Mouse (Mus musculus): Measurements from ENCODE around the gene Psors1c2. TPM values are rescaled to one million over a fixed set of nuclear protein-coding genes. Genes with fewer than 3 reads are reported as not detected.
A peak's percentile ranks its signal among the peaks of the same experiment; 100 is the strongest.

Gene Psors1c2
- total RNA-seq, 1 experiment from 2014 or later: not detected

- ATAC-seq (ENCODE audit: extremely low read depth, insufficient number of reproducible peaks, low FRiP score, poor library complexity, severe bottlenecking): no peak
Observed at GRCm38 (mm10) chr17:35551881-35552414, 18.9 kb downstream of the Psors1c2 start, which contains the start of gene Cdsn. Cdsn (plus strand) TSS chr17:35552128.

- ATAC-seq (ENCODE audit: extremely low read depth, insufficient number of reproducible peaks, low FRiP score, poor library complexity, severe bottlenecking): no peak
Observed at GRCm38 (mm10) chr17:35554321-35554720, 21.3 kb downstream of the Psors1c2 start.

DNA sequence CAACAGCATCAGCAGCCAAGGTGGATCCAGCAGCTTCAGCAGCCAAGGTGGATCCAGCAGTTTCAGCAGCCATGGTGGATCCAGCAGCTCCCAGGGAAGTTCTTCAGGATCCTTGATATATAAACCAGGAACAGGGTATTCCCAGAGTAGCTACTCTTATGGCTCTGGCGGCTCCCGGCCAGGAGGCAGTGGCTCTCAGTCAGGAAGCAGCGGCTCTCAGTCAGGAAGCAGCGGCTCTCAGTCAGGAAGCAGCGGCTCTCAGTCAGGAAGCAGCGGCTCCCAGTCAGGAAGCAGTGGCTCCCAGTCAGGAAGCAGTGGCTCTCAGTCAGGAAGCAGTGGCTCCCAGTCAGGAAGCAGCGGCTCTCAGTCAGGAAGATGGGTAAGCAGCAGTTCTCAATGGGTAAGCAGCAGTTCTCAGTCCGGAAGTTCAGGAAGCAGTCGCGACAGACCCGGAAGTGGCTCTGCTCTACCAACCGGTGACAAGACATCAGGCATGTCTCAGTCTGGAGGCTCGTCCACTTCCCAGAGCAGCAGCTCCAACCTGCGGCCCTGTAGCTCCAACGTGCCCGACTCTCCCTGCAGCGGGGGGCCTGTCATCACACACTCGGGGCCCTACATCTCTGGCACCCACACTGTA, 21.9 kb downstream of the Psors1c2 start:
- no peak for ATAC-seq (ENCODE audit: extremely low read depth, insufficient number of reproducible peaks, low FRiP score, poor library complexity, severe bottlenecking)

- ATAC-seq (ENCODE audit: extremely low read depth, insufficient number of reproducible peaks, low FRiP score, poor library complexity, severe bottlenecking): no peak
Observed at GRCm38 (mm10) chr17:35556186-35556765, 23.3 kb downstream of the Psors1c2 start.

GRCm38 (mm10) chr17:35556812-35557211, 23.8 kb downstream of the Psors1c2 start:
- no peak for ATAC-seq (ENCODE audit: extremely low read depth, insufficient number of reproducible peaks, low FRiP score, poor library complexity, severe bottlenecking)

DNA sequence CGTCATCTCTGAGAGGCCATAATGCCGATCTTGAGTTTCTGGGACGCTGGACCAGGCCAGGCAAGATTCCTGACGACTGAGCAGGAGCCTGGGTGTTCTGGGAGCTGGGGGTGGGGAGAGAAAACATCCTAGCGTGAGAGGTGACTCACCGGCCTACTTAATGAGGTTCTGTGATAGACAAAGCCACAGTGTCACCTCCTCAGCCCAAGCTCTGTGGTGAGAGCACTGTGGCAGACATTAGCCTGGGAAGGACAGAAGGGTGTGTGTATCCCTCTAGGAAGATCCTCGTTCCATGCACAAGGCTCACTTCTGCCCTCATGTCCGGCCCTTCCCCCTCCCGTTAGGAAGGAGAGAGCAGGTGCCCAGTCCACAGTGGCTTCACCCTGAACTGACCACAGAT, 24.4 kb downstream of the Psors1c2 start:
- no peak for ATAC-seq (ENCODE audit: extremely low read depth, insufficient number of reproducible peaks, low FRiP score, poor library complexity, severe bottlenecking)

DNA sequence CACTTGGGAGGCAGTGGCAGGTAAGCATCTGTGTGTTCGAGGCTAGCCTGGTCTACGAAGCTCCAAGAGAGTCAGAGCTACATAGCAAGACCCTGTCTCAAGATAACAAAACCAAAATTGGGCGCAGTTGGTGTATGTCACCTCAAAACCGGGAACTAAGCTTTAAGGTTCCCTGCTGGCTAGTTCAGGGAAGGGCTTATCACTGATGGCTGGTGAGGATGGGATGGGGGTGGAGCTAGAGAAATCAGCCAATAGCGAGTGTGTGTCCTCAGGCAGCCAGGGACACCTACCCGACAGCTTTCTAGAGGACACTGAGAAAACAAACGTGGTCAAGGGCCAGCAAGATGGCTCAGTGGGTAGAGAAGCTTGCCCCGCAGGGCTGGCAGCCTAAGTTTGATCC, 25.2 kb downstream of the Psors1c2 start:
- no peak for ATAC-seq (ENCODE audit: extremely low read depth, insufficient number of reproducible peaks, low FRiP score, poor library complexity, severe bottlenecking)

DNA sequence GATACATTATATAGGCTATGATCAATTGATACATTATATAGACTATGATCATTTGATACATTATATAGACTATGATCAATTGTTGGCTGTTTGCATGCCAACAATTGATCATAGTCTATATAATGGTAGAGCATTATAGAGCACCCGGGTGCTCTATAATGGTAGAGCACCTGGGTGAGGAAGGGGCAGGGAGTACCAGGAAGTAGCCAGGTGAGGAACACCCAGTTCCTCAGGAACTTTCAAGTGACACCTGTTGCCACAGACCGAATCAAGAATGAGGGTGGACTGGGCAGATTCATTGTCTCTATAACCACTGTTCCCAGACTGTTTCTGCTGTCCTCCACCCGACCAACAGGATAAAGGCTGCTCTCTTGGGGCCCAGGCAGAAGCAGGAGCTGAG, 34.1 kb downstream of the Psors1c2 start, which contains the start of gene 2300002M23Rik:
TSS of gene 2300002M23Rik (plus strand) at position 301 of the 400 bp plus-strand sequence.
- ATAC-seq (ENCODE audit: extremely low read depth, insufficient number of reproducible peaks, low FRiP score, poor library complexity, severe bottlenecking): no peak

GRCm38 (mm10) chr17:35567767-35568166, 34.8 kb downstream of the Psors1c2 start:
- ATAC-seq (ENCODE audit: extremely low read depth, insufficient number of reproducible peaks, low FRiP score, poor library complexity, severe bottlenecking): no peak

DNA sequence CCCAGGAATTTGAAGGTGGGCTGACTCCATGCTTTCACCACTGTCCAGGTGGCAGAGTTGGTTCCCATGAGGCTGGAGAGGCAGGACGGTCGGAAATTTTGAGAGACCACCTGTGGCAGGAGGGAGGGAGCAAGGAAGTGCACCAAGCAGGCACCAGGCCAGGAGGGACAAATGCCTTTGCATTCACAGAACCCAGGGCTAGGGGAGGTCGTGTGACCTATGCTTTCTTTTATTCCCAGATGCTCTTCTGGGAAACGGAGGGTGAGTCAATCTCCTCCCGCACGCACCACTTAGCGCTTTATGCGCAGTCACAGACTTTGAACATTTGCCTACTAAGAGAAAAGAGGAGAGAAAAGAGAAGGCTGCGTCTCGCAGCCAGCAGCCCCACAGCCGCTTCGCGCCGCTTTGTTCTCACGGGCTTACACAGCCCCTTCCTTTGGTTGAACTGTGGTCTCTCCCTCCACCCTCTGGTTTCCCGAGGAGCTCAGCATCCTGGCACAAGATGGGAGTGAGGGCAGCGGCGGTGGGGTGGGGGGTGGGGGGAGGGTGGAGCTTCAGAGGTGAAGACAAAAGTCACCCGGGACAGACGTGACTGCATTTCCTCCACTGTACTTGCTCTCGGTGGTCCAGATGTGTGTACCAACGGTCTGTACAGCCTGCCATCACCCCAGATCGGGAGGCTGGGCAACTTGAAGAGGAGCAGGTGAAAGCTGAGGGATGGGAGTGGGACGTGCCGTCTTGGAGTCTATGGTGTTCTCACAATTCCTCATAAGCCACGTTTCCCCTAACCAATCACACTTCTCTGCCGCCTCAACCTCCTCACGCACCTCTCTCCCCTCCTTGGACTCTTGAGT, 36.3 kb downstream of the Psors1c2 start:
- no peak for ATAC-seq (ENCODE audit: extremely low read depth, insufficient number of reproducible peaks, low FRiP score, poor library complexity, severe bottlenecking)

- ATAC-seq (ENCODE audit: extremely low read depth, insufficient number of reproducible peaks, low FRiP score, poor library complexity, severe bottlenecking): no peak
Observed at GRCm38 (mm10) chr17:35570836-35571235, 37.8 kb downstream of the Psors1c2 start.

DNA sequence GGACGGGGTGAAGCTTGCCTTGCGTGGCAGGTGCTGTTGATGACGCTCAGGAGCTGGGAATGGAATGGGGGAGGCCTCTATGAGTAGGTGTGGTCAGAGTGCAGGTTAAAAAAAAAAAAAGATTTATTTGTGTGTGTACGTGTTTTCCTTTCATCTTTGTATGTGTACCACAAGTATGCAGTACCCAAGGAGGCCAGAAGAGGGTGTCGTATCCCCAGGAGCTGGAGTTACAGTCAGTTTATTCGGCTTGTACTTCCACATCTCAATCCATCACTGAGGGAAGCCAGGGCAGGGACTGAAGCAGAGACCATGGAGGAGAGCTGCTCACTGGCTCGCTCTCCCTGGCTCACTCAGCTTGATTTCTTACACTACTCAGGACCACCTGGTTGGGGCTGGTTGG, 38.5 kb downstream of the Psors1c2 start:
- no peak for ATAC-seq (ENCODE audit: extremely low read depth, insufficient number of reproducible peaks, low FRiP score, poor library complexity, severe bottlenecking)

DNA sequence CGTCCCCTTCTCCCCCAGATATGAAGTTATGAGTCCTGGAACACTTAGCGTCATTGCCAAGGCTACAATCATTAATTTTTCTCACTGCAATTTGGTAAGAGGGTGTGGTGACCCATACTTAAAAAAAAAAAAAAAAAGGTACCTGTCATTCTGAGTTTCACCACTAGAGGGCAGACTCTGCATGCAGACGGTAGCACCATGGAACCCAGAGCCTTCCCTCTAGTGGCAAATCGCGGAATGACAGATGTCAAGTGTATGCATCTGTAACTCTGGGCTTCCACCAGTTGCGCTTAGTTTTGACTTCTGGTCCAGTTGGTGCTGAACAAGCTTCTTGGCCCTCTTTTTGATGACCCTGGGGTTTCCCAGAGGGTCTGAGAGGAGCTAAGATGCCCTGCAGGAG, 45.2 kb downstream of the Psors1c2 start:
- ATAC-seq (ENCODE audit: extremely low read depth, insufficient number of reproducible peaks, low FRiP score, poor library complexity, severe bottlenecking): peak; percentile 87

DNA sequence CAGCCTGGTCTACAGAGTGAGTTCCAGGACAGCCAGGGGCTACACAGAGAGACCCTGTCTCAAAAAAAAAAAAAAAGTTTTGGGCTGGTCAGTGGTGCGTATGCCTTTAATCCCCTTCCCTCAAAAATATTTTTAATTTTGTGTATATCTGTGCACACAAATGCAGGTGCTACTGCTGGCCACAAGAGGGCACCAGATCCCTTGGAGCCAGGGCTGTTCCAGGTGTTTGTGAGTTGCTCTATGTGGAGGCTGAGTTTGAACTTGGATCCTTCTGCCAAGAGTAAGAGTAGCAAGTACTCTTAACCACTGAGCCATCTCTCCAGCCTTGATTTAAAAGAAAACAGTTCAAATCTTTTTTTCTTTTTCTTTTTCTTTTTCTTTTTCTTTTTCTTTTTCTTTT, 49.9 kb downstream of the Psors1c2 start:
- ATAC-seq (ENCODE audit: extremely low read depth, insufficient number of reproducible peaks, low FRiP score, poor library complexity, severe bottlenecking): peak; percentile 37; the same call in 1 of the 2 replicates

Other genes starting within 250 kb of the Psors1c2 start
- 0.12 TPM in 1 of 2 replicates, not detected in the other for gene H2-Q1, start 212.8 kb upstream of the Psors1c2 start, total RNA-seq (2017)
- not detected in 2 replicates for gene H2-Q2, start 191.0 kb upstream of the Psors1c2 start, total RNA-seq (2017)
- gene H2-Q4, start 153.6 kb upstream of the Psors1c2 start, total RNA-seq (2017): 170 and 176 TPM in 2 replicates
- gene H2-Q6, start 108.4 kb upstream of the Psors1c2 start, total RNA-seq (2017): 259 and 274 TPM in 2 replicates
- gene H2-Q7, start 94.0 kb upstream of the Psors1c2 start, total RNA-seq (2017): 160 and 166 TPM in 2 replicates
- 384 and 428 TPM in 2 replicates for gene H2-Q10, start 63.1 kb upstream of the Psors1c2 start, total RNA-seq (2017)
- gene Pou5f1, start 27.2 kb upstream of the Psors1c2 start, total RNA-seq (2017): 0.49 TPM in 1 of 2 replicates, not detected in the other
- gene Tcf19, start 16.4 kb upstream of the Psors1c2 start, total RNA-seq (2017): 1.4 and 2.5 TPM in 2 replicates
- 3.1 TPM in 2 replicates for gene Cchcr1, start 16.1 kb upstream of the Psors1c2 start, total RNA-seq (2017)
- not detected in 2 replicates for gene Cdsn, start 18.9 kb downstream of the Psors1c2 start, total RNA-seq (2017)
- gene 2300002M23Rik, start 34.2 kb downstream of the Psors1c2 start, total RNA-seq (2017): not detected in 2 replicates
- gene Sfta2, start 68.3 kb downstream of the Psors1c2 start, total RNA-seq (2017): not detected in 2 replicates
- gene Gm9573, start 93.4 kb downstream of the Psors1c2 start, total RNA-seq (2017): 0.37 and 3.3 TPM in 2 replicates
- not detected in 2 replicates for gene Mucl3, start 110.5 kb downstream of the Psors1c2 start, total RNA-seq (2017)
- gene Vars2, start 134.4 kb downstream of the Psors1c2 start, total RNA-seq (2017): 11.8 and 13.8 TPM in 2 replicates
- gene Gtf2h4, start 140.5 kb downstream of the Psors1c2 start, total RNA-seq (2017): 7.0 and 15.5 TPM in 2 replicates
- 0.81 TPM in 1 of 2 replicates, not detected in the other for gene Ddr1, start 171.4 kb downstream of the Psors1c2 start, total RNA-seq (2017)